Mouse (Mus musculus): ENCODE measurements around the gene Calcrl. TPM values are rescaled to one million over a fixed set of nuclear protein-coding genes. Genes with fewer than 3 reads are reported as not detected.
A peak's percentile ranks its signal among the peaks of the same experiment; 100 is the strongest.
"Not testable (repeated sequence)": the region's sequence is repeated elsewhere in the genome, so short reads cannot be mapped to it uniquely, and the experiment has no call there.

Calcrl gene
- polyA plus RNA-seq, 1 experiment from 2014 or later = 16.5 TPM

- H3K27ac ChIP-seq (ENCODE audit: low read depth, low read length) = no peak overlapping the region
- H3K9ac ChIP-seq (ENCODE audit: low read length) = no peak overlapping the region
- no peak overlapping the region for H3K4me3 ChIP-seq (ENCODE audit: low read depth, low read length)
- ATAC-seq (ENCODE audit: low FRiP score) (no peak), DNase-seq (ENCODE audit: low spot score, missing footprints) (no peak)
- no peaks in the 10 kb centered on the region for H3K27me3 ChIP-seq (ENCODE audit: control insufficient read depth, insufficient read depth, low read length)
- H3K4me1 ChIP-seq (ENCODE audit: control insufficient read depth, insufficient read depth, low read length) = no peaks in the 10 kb centered on the region
- no peaks in the 10 kb centered on the region for H3K36me3 ChIP-seq (ENCODE audit: control insufficient read depth, insufficient read depth, low read length)
- 88% methylated on average over 3 of the region's 3 CpGs for WGBS
- H3K4me2 ChIP-seq = no peak overlapping the region
- no peaks in the 10 kb centered on the region for H3K9me3 ChIP-seq (ENCODE audit: control insufficient read depth, low read length)
These were observed 20.4 kb downstream of the Calcrl start for GRCm38 (mm10) chr2:84404834-84405233.

- no peaks in the 10 kb centered on the region for H3K9me3 ChIP-seq (ENCODE audit: control insufficient read depth, low read length)
- H3K4me3 ChIP-seq (ENCODE audit: low read depth, low read length) = no peak overlapping the region
- no peak overlapping the region for H3K4me2 ChIP-seq
- H3K36me3 ChIP-seq (ENCODE audit: control insufficient read depth, insufficient read depth, low read length) = no peaks in the 10 kb centered on the region
- no peak overlapping the region for H3K9ac ChIP-seq (ENCODE audit: low read length)
- 80% methylated on average over 3 of the region's 3 CpGs for WGBS
- no peak for ATAC-seq (ENCODE audit: low FRiP score)
- no peak for DNase-seq (ENCODE audit: low spot score, missing footprints)
- H3K27ac ChIP-seq (ENCODE audit: low read depth, low read length) = no peak overlapping the region
- no peaks in the 10 kb centered on the region for H3K27me3 ChIP-seq (ENCODE audit: control insufficient read depth, insufficient read depth, low read length)
- no peaks in the 10 kb centered on the region for H3K4me1 ChIP-seq (ENCODE audit: control insufficient read depth, insufficient read depth, low read length)
These were observed 22.5 kb downstream of the Calcrl start for GRCm38 (mm10) chr2:84402713-84403112.

- Histone ChIP-seq H3K36me3 (ENCODE audit: control insufficient read depth, insufficient read depth, low read length) (no peaks in the 10 kb centered on the region), H3K27me3 (ENCODE audit: control insufficient read depth, insufficient read depth, low read length) (no peaks in the 10 kb centered on the region), H3K4me2 (no peak overlapping the region), H3K9me3 (ENCODE audit: control insufficient read depth, low read length) (no peaks in the 10 kb centered on the region), H3K9ac (ENCODE audit: low read length) (no peak overlapping the region), H3K4me1 (ENCODE audit: control insufficient read depth, insufficient read depth, low read length) (no peaks in the 10 kb centered on the region), H3K27ac (ENCODE audit: low read depth, low read length) (no peak overlapping the region), H3K4me3 (ENCODE audit: low read depth, low read length) (no peak overlapping the region)
- DNase-seq (ENCODE audit: low spot score, missing footprints) (no peak), ATAC-seq (ENCODE audit: low FRiP score) (no peak)
- WGBS = 83% methylated on average over 4 of the region's 4 CpGs
These were observed 28.7 kb downstream of the Calcrl start for GRCm38 (mm10) chr2:84396557-84396956.

GRCm38 (mm10) chr2:84393236-84393635, 32.0 kb downstream of the Calcrl start:
- ATAC-seq (ENCODE audit: low FRiP score) (no peak), DNase-seq (ENCODE audit: low spot score, missing footprints) (no peak)
- Histone ChIP-seq H3K27ac (ENCODE audit: low read depth, low read length) (no peak overlapping the region), H3K4me3 (ENCODE audit: low read depth, low read length) (no peak overlapping the region), H3K36me3 (ENCODE audit: control insufficient read depth, insufficient read depth, low read length) (no peaks in the 10 kb centered on the region), H3K9me3 (ENCODE audit: control insufficient read depth, low read length) (no peaks in the 10 kb centered on the region), H3K27me3 (ENCODE audit: control insufficient read depth, insufficient read depth, low read length) (no peaks in the 10 kb centered on the region), H3K9ac (ENCODE audit: low read length) (no peak overlapping the region), H3K4me2 (no peak overlapping the region), H3K4me1 (ENCODE audit: control insufficient read depth, insufficient read depth, low read length) (no peaks in the 10 kb centered on the region)
- 95% methylated on average over 4 of the region's 4 CpGs for WGBS

GRCm38 (mm10) chr2:84389075-84389474, 36.1 kb downstream of the Calcrl start:
- no peaks in the 10 kb centered on the region for H3K27me3 ChIP-seq (ENCODE audit: control insufficient read depth, insufficient read depth, low read length)
- no peak overlapping the region for H3K4me3 ChIP-seq (ENCODE audit: low read depth, low read length)
- no peak overlapping the region for H3K4me2 ChIP-seq
- DNase-seq (ENCODE audit: low spot score, missing footprints) (no peak), ATAC-seq (ENCODE audit: low FRiP score) (no peak)
- peaks cover 4% of the 10 kb centered on the region; the same call in 1 of the 2 replicates for H3K4me1 ChIP-seq (ENCODE audit: control insufficient read depth, insufficient read depth, low read length)
- no peaks in the 10 kb centered on the region for H3K36me3 ChIP-seq (ENCODE audit: control insufficient read depth, insufficient read depth, low read length)
- H3K9me3 ChIP-seq (ENCODE audit: control insufficient read depth, low read length) = no peaks in the 10 kb centered on the region
- no peak overlapping the region for H3K27ac ChIP-seq (ENCODE audit: low read depth, low read length)
- no peak overlapping the region for H3K9ac ChIP-seq (ENCODE audit: low read length)

GRCm38 (mm10) chr2:84388537-84388936, 36.7 kb downstream of the Calcrl start:
- H3K27ac ChIP-seq (ENCODE audit: low read depth, low read length); DNase-seq (ENCODE audit: low spot score, missing footprints); H3K27me3 ChIP-seq (ENCODE audit: control insufficient read depth, insufficient read depth, low read length); ATAC-seq (ENCODE audit: low FRiP score); H3K36me3 ChIP-seq (ENCODE audit: control insufficient read depth, insufficient read depth, low read length); H3K9ac ChIP-seq (ENCODE audit: low read length); H3K4me2 ChIP-seq; H3K4me3 ChIP-seq (ENCODE audit: low read depth, low read length); H3K4me1 ChIP-seq (ENCODE audit: control insufficient read depth, insufficient read depth, low read length); H3K9me3 ChIP-seq (ENCODE audit: control insufficient read depth, low read length): not testable (repeated sequence)
- WGBS = 86% methylated on average over 14 of the region's 14 CpGs

- no peaks in the 10 kb centered on the region for H3K27me3 ChIP-seq (ENCODE audit: control insufficient read depth, insufficient read depth, low read length)
- H3K4me2 ChIP-seq = no peak overlapping the region
- no peak overlapping the region for H3K4me3 ChIP-seq (ENCODE audit: low read depth, low read length)
- ATAC-seq (ENCODE audit: low FRiP score) (no peak), DNase-seq (ENCODE audit: low spot score, missing footprints) (peak; percentile 82)
- no peaks in the 10 kb centered on the region for H3K9me3 ChIP-seq (ENCODE audit: control insufficient read depth, low read length)
- peaks cover 4% of the 10 kb centered on the region; the same call in 1 of the 2 replicates for H3K4me1 ChIP-seq (ENCODE audit: control insufficient read depth, insufficient read depth, low read length)
- H3K36me3 ChIP-seq (ENCODE audit: control insufficient read depth, insufficient read depth, low read length) = no peaks in the 10 kb centered on the region
- H3K9ac ChIP-seq (ENCODE audit: low read length) = no peak overlapping the region
- WGBS = 76% methylated on average over 7 of the region's 7 CpGs
- H3K27ac ChIP-seq (ENCODE audit: low read depth, low read length) = no peak overlapping the region
These were observed 37.2 kb downstream of the Calcrl start for GRCm38 (mm10) chr2:84388023-84388416.

- 73% methylated on average over 11 of the region's 11 CpGs for WGBS
- no peaks in the 10 kb centered on the region for H3K9me3 ChIP-seq (ENCODE audit: control insufficient read depth, low read length)
- ATAC-seq (ENCODE audit: low FRiP score) (no peak), DNase-seq (ENCODE audit: low spot score, missing footprints) (peak; percentile 87)
- no peak overlapping the region for H3K27ac ChIP-seq (ENCODE audit: low read depth, low read length)
- no peaks in the 10 kb centered on the region for H3K36me3 ChIP-seq (ENCODE audit: control insufficient read depth, insufficient read depth, low read length)
- H3K4me3 ChIP-seq (ENCODE audit: low read depth, low read length) = no peak overlapping the region
- H3K27me3 ChIP-seq (ENCODE audit: control insufficient read depth, insufficient read depth, low read length) = no peaks in the 10 kb centered on the region
- peaks cover 4% of the 10 kb centered on the region; the same call in 1 of the 2 replicates for H3K4me1 ChIP-seq (ENCODE audit: control insufficient read depth, insufficient read depth, low read length)
- peak overlapping the region; percentile 31 for H3K4me2 ChIP-seq
- H3K9ac ChIP-seq (ENCODE audit: low read length) = no peak overlapping the region
These were observed 37.7 kb downstream of the Calcrl start for GRCm38 (mm10) chr2:84387394-84388022.

GRCm38 (mm10) chr2:84386563-84387393, 38.4 kb downstream of the Calcrl start:
- H3K4me1 ChIP-seq (ENCODE audit: control insufficient read depth, insufficient read depth, low read length) = peaks cover 4% of the 10 kb centered on the region; the same call in 1 of the 2 replicates
- no peaks in the 10 kb centered on the region for H3K36me3 ChIP-seq (ENCODE audit: control insufficient read depth, insufficient read depth, low read length)
- H3K27me3 ChIP-seq (ENCODE audit: control insufficient read depth, insufficient read depth, low read length) = no peaks in the 10 kb centered on the region
- H3K4me3 ChIP-seq (ENCODE audit: low read depth, low read length) = no peak overlapping the region
- DNase-seq (ENCODE audit: low spot score, missing footprints) = peak; percentile 89
- no peak overlapping the region for H3K9ac ChIP-seq (ENCODE audit: low read length)
- peak; percentile 43 for ATAC-seq (ENCODE audit: low FRiP score)
- no peaks in the 10 kb centered on the region for H3K9me3 ChIP-seq (ENCODE audit: control insufficient read depth, low read length)
- H3K27ac ChIP-seq (ENCODE audit: low read depth, low read length) = no peak overlapping the region
- H3K4me2 ChIP-seq = peak overlapping the region; percentile 31
- whole genome bisulfite sequencing = 43% methylated on average over 18 of the region's 18 CpGs
